Mouse (Mus musculus) fibroblast of lung, adult 2 months (primary cell): ENCODE data around the gene Nme2.
A peak's percentile ranks its signal among the peaks of the same experiment; 100 is the strongest.
"Not testable (repeated sequence)": the region's sequence is repeated elsewhere in the genome, so short reads cannot be mapped to it uniquely, and the experiment has no call there.

Experiments
- DNase-seq: peaks from one replicate; pipeline ENCODE4 v3.0.0-alpha.2; 2011; ENCODE audit warnings: low read depth

Gene Nme2

GRCm38 (mm10) chr11:93967381-93967780, 11.3 kb upstream of the Nme2 start:
- DNase-seq = no peak

- no peak for DNase-seq
Measured at GRCm38 (mm10) chr11:93965391-93965790, 9.3 kb upstream of the Nme2 start.

GRCm38 (mm10) chr11:93963013-93963412, 7.0 kb upstream of the Nme2 start:
- DNase-seq = no peak

- DNase-seq = no peak
Measured at GRCm38 (mm10) chr11:93961482-93961881, 5.4 kb upstream of the Nme2 start.

- DNase-seq = no peak
Measured at GRCm38 (mm10) chr11:93957746-93958145, 1.7 kb upstream of the Nme2 start.

GRCm38 (mm10) chr11:93957031-93957555, 1.0 kb upstream of the Nme2 start:
- DNase-seq = no peak

- peak; percentile 80 for DNase-seq
Measured at GRCm38 (mm10) chr11:93955256-93956150, 556 bp downstream of the Nme2 start.

- DNase-seq = no peak
Measured at GRCm38 (mm10) chr11:93954738-93955255, 1.3 kb downstream of the Nme2 start.

GRCm38 (mm10) chr11:93952376-93952775, 3.7 kb downstream of the Nme2 start:
- DNase-seq = no peak

- no peak for DNase-seq
Measured at GRCm38 (mm10) chr11:93950045-93950444, 6.0 kb downstream of the Nme2 start.

- DNase-seq = no peak
Measured at GRCm38 (mm10) chr11:93948887-93949567, 7.0 kb downstream of the Nme2 start.

GRCm38 (mm10) chr11:93944986-93945385, 11.1 kb downstream of the Nme2 start:
- no peak for DNase-seq

- DNase-seq = no peak
Measured at GRCm38 (mm10) chr11:93940906-93941305, 15.2 kb downstream of the Nme2 start.

- no peak for DNase-seq
Measured at GRCm38 (mm10) chr11:93929106-93929505, 27.0 kb downstream of the Nme2 start.

- DNase-seq = not testable (repeated sequence)
Measured at GRCm38 (mm10) chr11:93915019-93915418, 41.0 kb downstream of the Nme2 start.

GRCm38 (mm10) chr11:93911603-93912002, 44.5 kb downstream of the Nme2 start:
- DNase-seq = no peak

- DNase-seq = peak; percentile 75
Measured at GRCm38 (mm10) chr11:93908829-93909228, 47.2 kb downstream of the Nme2 start.

GRCm38 (mm10) chr11:93907839-93908238, 48.2 kb downstream of the Nme2 start:
- no peak for DNase-seq

GRCm38 (mm10) chr11:93906834-93907233, 49.2 kb downstream of the Nme2 start:
- DNase-seq = no peak
